Mouse (Mus musculus) embryonic fibroblast, embryonic 13.5 days (primary cell): ENCODE results near the gene Lrig2.

Source experiments
- CTCF ChIP-seq: IDR thresholded peaks from 2 replicates; pipeline ENCODE4 v1.5.1; 2011; ENCODE audit warnings: mild to moderate bottlenecking, control low read depth, low read length, moderate library complexity, borderline replicate concordance; ENCODE audit not compliant: insufficient read depth
- POLR2A ChIP-seq: IDR thresholded peaks from 2 replicates; pipeline ENCODE4 v1.6.1; 2011; ENCODE audit warnings: low read depth, mild to moderate bottlenecking, control low read depth, low read length, moderate library complexity

GRCm38 (mm10) chr3:104441435-104441834 lies 70.3 kb downstream of the Lrig2 start:
- TF ChIP-seq POLR2A (no peak), CTCF (no peak)
